Mouse (Mus musculus): ENCODE results near the gene Ciita.

DNA sequence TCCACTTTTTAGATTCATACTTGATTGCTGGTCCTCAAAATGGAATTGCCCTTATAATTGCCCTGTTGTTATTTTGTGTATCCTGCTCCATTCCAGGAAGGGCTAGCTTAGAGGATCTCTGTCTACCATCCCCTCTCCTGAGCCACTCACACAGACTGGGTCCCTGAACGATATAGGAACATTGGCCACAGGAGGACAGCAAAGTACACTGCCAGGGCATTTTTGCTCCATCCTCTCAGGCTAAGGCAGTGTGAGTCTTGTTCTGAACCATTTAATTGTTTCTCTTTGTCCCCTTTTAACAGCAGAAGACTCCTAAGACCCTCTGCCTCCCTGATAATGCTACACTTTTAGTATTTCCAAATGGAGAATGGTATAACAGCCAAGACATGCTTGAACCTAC lies 90.8 kb downstream of the Ciita start:
- TF ChIP-seq POLR2A (IDR thresholded peaks at IDR 0.05; ENCODE audit: low read depth, low read length) = no peak
- TF ChIP-seq CTCF (IDR thresholded peaks at IDR 0.05; ENCODE audit: borderline replicate concordance, insufficient read depth, low read length) = no peak

Measured in embryonic fibroblast, embryonic 13.5 days (primary cell).